ENCODE assay signal across 23 mouse cellular contexts in the genomic region with DNA sequence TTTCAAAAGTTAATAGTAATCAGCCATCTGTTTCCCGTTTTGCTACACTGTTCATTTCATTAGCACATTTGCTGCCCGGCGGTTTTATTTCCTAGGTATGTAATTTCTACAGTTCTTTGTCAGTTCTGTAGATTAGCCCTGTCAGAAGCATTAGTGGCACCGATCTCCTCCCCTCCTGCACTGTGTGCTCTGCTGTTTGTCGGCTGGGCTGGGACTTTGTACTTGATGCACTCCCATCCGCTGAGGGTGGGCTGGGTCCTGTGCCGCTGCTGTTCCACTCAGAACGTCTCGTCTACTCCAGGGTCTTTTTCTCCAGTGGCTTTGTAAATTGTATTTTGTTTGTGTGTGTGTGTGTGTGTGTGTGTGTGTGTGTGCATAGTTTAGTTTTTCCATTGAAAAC. TPM values are rescaled to one million over a fixed set of nuclear protein-coding genes. Genes with fewer than 3 reads are reported as not detected.
"Had no signal": no experiment of that assay in that cellular context is flagged by ENCODE, and none has a peak within 500 bp of the region (broad histone marks: within the 10 kb centered on the region; RNA-seq: fewer than 3 reads in every experiment).

No protein-coding gene starts in this region.

- H3K27ac ChIP-seq: limb, embryonic 15.5 days; liver, embryonic 14.5 days; midbrain, embryonic 15.5 days; neural tube, embryonic 12.5 days had no signal

- H3K4me2 ChIP-seq: limb, embryonic 15.5 days; midbrain, embryonic 11.5 days; midbrain, embryonic 15.5 days; neural tube, embryonic 12.5 days had no signal

- H3K4me3 ChIP-seq: limb, embryonic 15.5 days; megakaryocyte, embryonic 14.5 days; midbrain, embryonic 15.5 days; neural tube, embryonic 12.5 days had no signal

- H3K36me3 ChIP-seq: limb, embryonic 15.5 days; midbrain, embryonic 15.5 days; neural tube, embryonic 12.5 days had no signal

- ATAC-seq: lung, postnatal 0 days; midbrain, embryonic 15.5 days had no signal

- H3K27me3 ChIP-seq: limb, embryonic 15.5 days; megakaryocyte, embryonic 14.5 days; midbrain, embryonic 15.5 days; neural tube, embryonic 12.5 days had no signal

- H3K4me1 ChIP-seq: limb, embryonic 15.5 days; midbrain, embryonic 15.5 days; neural tube, embryonic 12.5 days had no signal

- H3K9ac ChIP-seq: limb, embryonic 15.5 days; liver, embryonic 14.5 days; midbrain, embryonic 15.5 days; neural tube, embryonic 12.5 days had no signal

- DNase-seq: kidney, adult 2 months; kidney, postnatal 25 days; layer of hippocampus, postnatal 36 days; lung, adult 18-20 months; lung, postnatal 4 days; retina, postnatal 1 day; right cerebral cortex, postnatal 4 days; spleen, adult 18-20 months; thymus, postnatal 4 days had no signal

- H3K9me3 ChIP-seq: limb, embryonic 15.5 days; midbrain, embryonic 15.5 days; neural tube, embryonic 12.5 days had no signal

RNA-seq across cellular contexts. Expression of gene Gm17545, which starts 34.9 kb away (rescaled TPM):
- total RNA-seq: layer of hippocampus, postnatal 36 days; left cerebral cortex, adult 8-10 months; left cerebral cortex, postnatal 25 days; monocyte, adult 5-6 weeks; neutrophil, adult 5-6 weeks had no signal
- polyA plus RNA-seq: kidney, adult 2 months; kidney, embryonic 16.5 days; limb, embryonic 11.5 days; limb, embryonic 15.5 days; liver, embryonic 14.5 days; lung, postnatal 0 days; midbrain, embryonic 11.5 days; midbrain, embryonic 15.5 days; neural tube, embryonic 12.5 days; stomach, embryonic 14.5 days had no signal
